Mouse (Mus musculus) embryo, embryonic 10.5 days (tissue): ENCODE results near the gene Wfdc17.

Experiments
- DNase-seq: peaks from one replicate; pipeline ENCODE4 v3.0.0-alpha.2; 2015; ENCODE audit warnings: low spot score

Wfdc17 gene

GRCm38 (mm10) chr11:83740443-83740991 lies 36.7 kb downstream of the Wfdc17 start:
- no peak for DNase-seq

DNA sequence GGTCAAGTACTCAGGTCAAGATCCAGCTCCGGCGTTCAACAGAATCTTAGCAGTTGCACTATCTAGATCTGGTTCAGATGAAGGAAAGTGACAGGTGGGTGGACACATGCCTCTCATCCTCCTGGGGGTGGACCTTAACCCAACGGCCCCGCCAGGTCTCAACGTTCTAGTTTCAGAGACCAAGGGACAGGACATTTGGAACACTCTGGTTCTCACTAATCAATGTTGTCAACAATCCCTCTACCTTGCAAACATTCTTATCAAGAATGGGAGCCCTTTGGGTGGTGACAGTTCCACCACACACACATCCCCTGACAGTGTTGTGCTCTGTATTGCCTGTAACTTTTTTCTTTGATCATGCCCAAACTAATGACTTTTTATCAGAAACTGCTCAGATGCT lies 38.0 kb downstream of the Wfdc17 start:
- no peak for DNase-seq

- DNase-seq: no peak
Measured at GRCm38 (mm10) chr11:83742731-83743355, 39.1 kb downstream of the Wfdc17 start.

DNA sequence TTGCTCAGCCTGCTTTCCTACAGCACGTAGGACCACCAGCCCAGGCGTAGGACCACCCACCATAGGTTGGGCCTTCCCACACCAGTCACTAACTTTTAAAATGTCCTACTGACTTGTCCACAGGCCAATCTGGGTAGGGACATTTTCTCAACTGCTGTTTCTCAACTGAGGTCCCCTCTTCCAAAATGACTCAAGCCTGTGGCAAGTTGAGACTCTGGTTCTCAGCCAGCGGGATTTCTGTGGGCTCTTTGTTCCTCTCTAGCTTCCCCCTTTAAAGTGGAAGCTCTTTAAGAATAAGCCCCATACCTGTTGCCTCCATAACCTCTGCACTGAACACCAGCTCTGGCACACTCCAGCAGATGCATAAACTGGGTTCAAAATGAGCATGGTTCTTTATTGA lies 39.7 kb downstream of the Wfdc17 start:
- DNase-seq: no peak

DNA sequence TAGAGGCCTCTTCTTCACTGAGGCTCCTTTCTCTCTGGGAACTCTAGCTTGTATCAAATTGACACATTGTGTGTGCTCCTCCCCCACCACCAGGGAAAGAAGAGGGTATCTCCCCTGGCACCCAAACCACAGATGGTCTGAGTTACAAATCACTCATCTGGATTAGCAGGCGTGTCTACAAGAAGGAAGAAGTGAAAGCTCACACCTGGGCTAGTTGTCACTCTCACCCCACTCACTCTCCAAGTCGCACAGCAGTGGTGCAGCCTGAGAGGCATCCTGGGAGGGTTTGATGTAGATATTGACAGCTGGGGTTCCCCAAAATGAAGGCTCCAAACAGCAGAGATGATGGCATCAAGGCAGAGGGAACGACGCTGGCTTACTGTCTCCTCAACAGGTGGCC lies 42.4 kb downstream of the Wfdc17 start:
- DNase-seq: no peak

GRCm38 (mm10) chr11:83746681-83747080 lies 42.9 kb downstream of the Wfdc17 start, which contains the start of gene Wfdc21:
Wfdc21 (plus strand) TSS chr11:83746940.
- no peak for DNase-seq

- DNase-seq: no peak
Measured at GRCm38 (mm10) chr11:83747376-83748265, 43.8 kb downstream of the Wfdc17 start.

GRCm38 (mm10) chr11:83753581-83754181 lies 49.9 kb downstream of the Wfdc17 start, which contains the start of gene Heatr6:
Heatr6 (plus strand) TSS chr11:83753696.
- peak; percentile 96 for DNase-seq

DNA sequence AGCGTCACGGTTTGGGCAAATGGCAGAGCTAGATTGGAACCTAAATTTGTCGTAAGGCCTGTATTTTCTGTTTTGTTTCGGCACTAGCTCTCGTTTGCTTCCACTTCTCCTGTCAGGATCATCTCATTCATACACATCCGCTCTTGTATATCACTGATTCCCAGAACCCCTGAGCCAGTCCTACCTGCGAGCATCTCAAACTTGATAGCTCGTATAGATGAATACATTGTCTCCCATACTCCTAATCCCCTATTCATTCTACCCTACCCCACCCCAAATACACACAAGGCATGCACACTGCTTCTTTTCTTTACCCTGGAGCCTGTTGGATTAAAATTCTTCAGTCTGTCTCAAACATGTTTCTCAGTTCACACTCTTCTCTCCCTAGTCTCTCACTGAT lies 50.4 kb downstream of the Wfdc17 start:
- no peak for DNase-seq
